Mouse (Mus musculus): ENCODE measurements around the gene Apmap. TPM values are rescaled to one million over a fixed set of nuclear protein-coding genes. Genes with fewer than 3 reads are reported as not detected.
A peak's percentile ranks its signal among the peaks of the same experiment; 100 is the strongest.
"Not testable (repeated sequence)": the region's sequence is repeated elsewhere in the genome, so short reads cannot be mapped to it uniquely, and the experiment has no call there.

Apmap gene
- total and polyA plus RNA-seq, 3 experiments, result 45.3 to 195 (median 113) TPM

DNA sequence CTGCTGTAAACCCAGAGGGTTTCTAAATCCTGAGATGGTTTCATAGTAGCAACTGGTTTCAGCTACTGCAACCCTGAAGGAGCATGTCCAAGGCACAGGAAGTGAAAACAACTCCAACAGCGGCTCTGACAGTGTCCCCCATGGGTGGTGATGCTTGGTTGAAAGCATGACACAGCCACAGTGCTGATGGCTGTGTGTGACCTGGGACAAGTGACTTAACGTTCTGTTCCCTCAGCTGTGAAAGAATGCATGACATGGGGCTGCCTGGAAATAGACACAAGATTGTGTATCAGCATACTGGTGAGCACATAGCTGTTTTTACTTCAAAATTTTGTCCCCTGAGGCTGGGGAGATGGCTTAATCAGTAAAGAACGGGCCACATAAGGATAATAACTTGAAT, 13.3 kb upstream of the Apmap start:
- no peak for DNase-seq

DNA sequence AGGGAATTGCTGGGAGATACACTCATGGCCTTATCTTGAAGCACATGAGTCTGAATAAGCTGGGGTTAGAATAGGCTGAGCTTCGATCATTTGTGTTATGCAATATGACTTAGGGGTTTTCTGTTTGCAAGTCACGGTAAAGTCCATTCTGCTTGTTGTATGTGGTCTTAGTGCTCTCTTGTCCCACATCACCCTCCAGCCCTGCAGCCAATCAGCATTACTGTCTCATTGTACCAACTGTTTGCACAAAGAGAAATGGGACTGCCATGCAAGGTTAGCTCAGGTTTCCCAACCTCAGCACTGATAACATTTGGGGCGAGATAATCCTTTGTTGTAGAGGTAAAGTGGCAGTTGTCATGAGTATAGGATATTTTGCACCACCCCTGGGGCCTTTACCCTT, 1.7 kb upstream of the Apmap start:
- no peak for DNase-seq

GRCm38 (mm10) chr2:150608872-150609560, 649 bp upstream of the Apmap start:
- DNase-seq, result peak; percentile 65

- DNase-seq, result no peak
Observed at GRCm38 (mm10) chr2:150607086-150607485, 1.3 kb downstream of the Apmap start.

- DNase-seq, result no peak
Observed at GRCm38 (mm10) chr2:150604802-150605201, 3.6 kb downstream of the Apmap start.

GRCm38 (mm10) chr2:150602166-150602565, 6.2 kb downstream of the Apmap start:
- no peak for DNase-seq

- DNase-seq, result peak; percentile 68
Observed at GRCm38 (mm10) chr2:150600263-150600662, 8.1 kb downstream of the Apmap start.

GRCm38 (mm10) chr2:150595411-150596190, 12.8 kb downstream of the Apmap start:
- no peak for DNase-seq

DNA sequence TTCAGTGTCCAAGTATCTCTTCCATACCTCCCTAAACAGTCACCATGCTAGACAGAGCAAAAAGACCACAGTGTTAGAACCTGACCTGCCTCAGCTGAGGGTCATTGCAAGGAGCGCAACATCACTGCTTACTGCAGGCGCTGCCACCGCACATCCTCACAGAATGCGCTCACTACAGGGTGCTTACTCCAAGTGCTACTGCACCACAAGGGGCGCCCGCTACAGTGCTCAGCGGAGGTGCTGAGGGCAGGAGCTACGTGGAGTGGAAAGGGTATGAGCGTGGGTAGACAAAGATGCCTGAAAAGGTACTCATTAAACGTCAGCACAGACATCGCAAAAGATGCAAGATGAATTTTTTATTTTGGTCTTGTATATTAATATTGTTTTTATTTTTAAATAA, 19.3 kb downstream of the Apmap start:
- no peak for DNase-seq

- no peak for DNase-seq
Observed at GRCm38 (mm10) chr2:150579628-150580027, 28.7 kb downstream of the Apmap start.

- DNase-seq, result no peak
Observed at GRCm38 (mm10) chr2:150578603-150579002, 29.8 kb downstream of the Apmap start.

DNA sequence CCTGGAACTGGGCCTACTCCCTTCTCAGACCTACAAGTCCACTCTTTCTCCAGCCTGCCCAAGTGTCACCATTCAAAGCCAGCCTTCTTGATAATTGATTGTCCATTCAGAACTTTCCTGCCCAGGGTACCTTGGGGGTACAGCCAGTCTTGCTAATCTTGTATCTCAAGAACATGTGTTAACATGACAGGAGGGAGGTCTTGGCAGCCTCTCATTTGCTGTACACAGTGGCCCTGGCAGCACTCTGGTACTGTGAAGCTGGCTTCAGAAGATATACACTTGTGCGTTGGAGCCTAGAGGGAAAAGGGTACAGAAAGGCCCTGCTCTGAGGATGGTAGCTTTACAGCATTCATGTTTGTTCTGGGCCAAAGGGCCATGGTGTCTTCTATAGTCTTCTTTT, 32.1 kb downstream of the Apmap start:
- DNase-seq, result no peak

GRCm38 (mm10) chr2:150572463-150572862, 35.9 kb downstream of the Apmap start:
- no peak for DNase-seq

- no peak for DNase-seq
Observed at GRCm38 (mm10) chr2:150570761-150571160, 37.6 kb downstream of the Apmap start.

GRCm38 (mm10) chr2:150569847-150570590, 38.3 kb downstream of the Apmap start, which contains the start of gene Cst7:
Cst7 (plus strand) TSS chr2:150570415.
- no peak for DNase-seq

- DNase-seq, result no peak
Observed at GRCm38 (mm10) chr2:150567051-150567450, 41.3 kb downstream of the Apmap start.

DNA sequence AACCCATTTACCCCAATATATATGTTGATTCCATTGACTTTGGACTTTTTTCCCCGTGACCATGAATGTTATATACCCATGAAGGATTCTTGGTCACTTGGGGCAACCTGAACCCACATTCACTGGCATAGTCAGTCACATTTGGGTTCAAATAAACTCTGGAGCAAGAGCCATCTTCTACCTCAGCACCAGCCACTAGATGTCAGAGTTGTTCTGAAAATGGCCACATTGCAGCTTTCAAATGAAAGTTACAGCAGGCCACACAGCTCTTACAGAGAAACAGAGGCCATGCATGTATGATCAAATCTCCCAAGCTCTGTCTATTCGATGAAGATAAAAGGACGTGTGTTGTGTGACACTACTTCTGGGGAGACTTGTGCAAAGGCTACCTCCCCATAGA, 49.8 kb downstream of the Apmap start:
- DNase-seq, result no peak

DNA sequence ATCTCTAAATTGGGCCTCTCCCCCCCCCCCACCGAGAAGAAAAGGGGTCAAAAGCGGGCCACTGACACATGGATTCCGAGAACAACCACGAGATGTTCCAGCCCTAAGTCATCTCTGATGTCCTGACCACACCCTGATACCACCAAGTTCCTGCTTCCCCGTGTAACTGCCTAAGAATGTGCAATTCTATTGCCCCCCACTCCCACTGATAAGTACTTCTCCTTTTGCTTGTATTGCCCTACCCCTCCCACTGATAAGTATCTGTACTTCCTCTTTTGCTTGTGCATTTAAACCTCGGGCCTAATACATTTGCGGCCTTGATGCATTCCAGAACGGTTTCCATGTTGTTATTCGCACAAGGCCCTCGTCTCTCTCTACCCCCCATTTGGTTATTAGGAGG, 58.8 kb downstream of the Apmap start:
- DNase-seq, result not testable (repeated sequence)
